Mouse (Mus musculus): ENCODE data around the gene Prss57.

DNA sequence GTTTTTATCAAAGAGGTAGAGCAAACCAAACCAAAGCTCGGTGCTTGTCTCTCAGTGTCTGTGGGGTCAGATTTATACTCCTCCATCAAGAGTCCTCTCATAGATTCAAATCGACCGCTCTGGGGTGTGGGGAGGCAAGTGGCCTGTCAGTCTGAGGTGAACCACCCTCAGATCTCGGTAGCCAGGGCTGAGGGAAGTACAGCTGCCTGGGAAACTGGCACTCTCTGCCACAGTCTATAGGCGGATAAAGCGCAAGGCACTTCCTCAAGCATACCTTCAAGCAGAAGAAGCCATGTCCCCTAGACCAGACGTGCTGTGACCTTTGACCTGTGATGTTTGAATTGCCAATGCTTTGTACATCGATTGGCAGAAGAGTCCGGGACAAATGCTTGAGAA lies 42.0 kb upstream of the Prss57 start:
- TF ChIP-seq GATA1 (IDR thresholded peaks at IDR 0.05; ENCODE audit: borderline replicate concordance, low read length) = no peak
- TF ChIP-seq POLR2AphosphoS5 (IDR thresholded peaks at IDR 0.05; ENCODE audit: insufficient replicate concordance, low read depth, low read length) = no peak
- no peak for TF ChIP-seq CTCF (IDR thresholded peaks at IDR 0.05; ENCODE audit: low read depth, low read length)
- no peak for TF ChIP-seq TAL1 (conservative IDR thresholded peaks at IDR 0.05; ENCODE audit: low read depth, low read length)

Measured in G1E (cell line).